Mouse (Mus musculus) forebrain, embryonic 16.5 days (tissue): Measurements from ENCODE around the gene Dnah3. TPM values are rescaled to one million over a fixed set of nuclear protein-coding genes. Genes with fewer than 3 reads are reported as not detected.
A peak's percentile ranks its signal among the peaks of the same experiment; 100 is the strongest.

ENCODE experiments used
- ATAC-seq: fragments of 200-750 bp; cut with Nextera tagmentation; 2 replicates; pipeline ENCODE4 v1.8.0; 2017; ENCODE audit warnings: mild to moderate bottlenecking, moderate library complexity
- H3K27ac ChIP-seq: fragments of 300-500 bp; sonication (generic); 2 replicates; pipeline ENCODE4 v1.5.1; 2014; ENCODE audit warnings: low read length, control low read depth
- H3K27me3 ChIP-seq: fragments of 300-500 bp; sonication (generic); replicated peaks from 2 replicates; pipeline ENCODE4 v1.6.1; 2014; ENCODE audit warnings: low read length; ENCODE audit not compliant: control insufficient read depth, insufficient read depth
- H3K36me3 ChIP-seq: fragments of 300-500 bp; sonication (generic); 2 replicates; pipeline ENCODE4 v1.6.1; 2014; ENCODE audit not compliant: control insufficient read depth, insufficient read depth
- H3K4me1 ChIP-seq: fragments of 300-500 bp; sonication (generic); replicated peaks from 2 replicates; pipeline ENCODE4 v1.6.1; 2014; ENCODE audit warnings: low read length; ENCODE audit not compliant: control insufficient read depth, insufficient read depth
- H3K4me2 ChIP-seq: fragments of 300-500 bp; sonication (generic); 2 replicates; pipeline ENCODE4 v1.6.1; 2014; ENCODE audit warnings: mild to moderate bottlenecking, low read length, control low read depth
- H3K4me3 ChIP-seq: fragments of 300-500 bp; sonication (generic); replicated peaks from 2 replicates; pipeline ENCODE4 v1.5.1; 2014; ENCODE audit warnings: mild to moderate bottlenecking, low read length, control low read depth
- H3K9ac ChIP-seq: fragments of 300-500 bp; sonication (generic); replicated peaks from 2 replicates; pipeline ENCODE4 v1.6.1; 2014; ENCODE audit warnings: low read depth, low read length, control low read depth
- H3K9me3 ChIP-seq: fragments of 300-500 bp; sonication (generic); 2 replicates; pipeline ENCODE4 v1.6.1; 2016; ENCODE audit warnings: low read length; ENCODE audit not compliant: control insufficient read depth
- WGBS: fragments of 180-500 bp; shearing (Covaris S2); extraction: QIAGEN DNeasy Blood & Tissue Kit; methylation state at CpG from one replicate; pipeline ENCODE4 v1.1.7; 2014; 5-methylcytosine and 5-hydroxymethylcytosine counted together
- polyA plus RNA-seq: library from polyadenylated mRNA; unstranded; fragments of >200 nt; fragmentation: Nextera tagmentation; extraction: Ambion mirVana; gene quantifications from 2 replicates; pipeline ENCODE4 v1.2.1, GENCODE M21; 2015

Dnah3 gene
- polyA plus RNA-seq: not detected in 2 replicates

DNA sequence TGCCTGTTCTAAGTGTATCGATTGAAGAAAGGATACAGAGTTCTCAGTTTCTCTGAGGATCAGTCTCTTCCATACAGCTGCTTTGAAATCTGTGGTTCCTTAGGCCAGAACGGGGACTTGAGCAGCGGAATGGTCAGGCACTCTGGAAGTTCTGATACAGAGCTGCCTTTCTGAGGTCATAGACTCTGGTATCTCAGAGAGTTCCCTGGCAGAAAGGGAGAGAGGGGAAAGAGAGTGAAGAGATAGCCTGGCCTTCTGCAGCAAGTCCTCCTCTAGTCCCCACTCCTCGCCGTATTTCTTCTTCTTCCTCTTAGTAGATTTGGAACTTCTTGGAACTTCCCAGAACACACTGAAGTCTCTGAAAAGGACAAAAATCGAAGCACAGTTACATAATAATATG is at the start of gene Dnah3:
Dnah3 (minus strand) TSS at position 101 of the 400 bp plus-strand sequence.
- Histone ChIP-seq H3K9me3 (no peaks in the 10 kb centered on the region), H3K36me3 (no peaks in the 10 kb centered on the region), H3K4me1 (no peaks in the 10 kb centered on the region), H3K27me3 (no peaks in the 10 kb centered on the region), H3K4me3 (no peak within 1 kb of the TSS), H3K4me2 (no peak within 1 kb of the TSS), H3K9ac (no peak within 1 kb of the TSS), H3K27ac (no peak within 1 kb of the TSS)
- WGBS: 85% methylated on average over 6 of the region's 6 CpGs
- ATAC-seq: no peak

GRCm38 (mm10) chr7:120142743-120143142 is 47.7 kb upstream of the Dnah3 start:
- no peak overlapping the region for H3K9ac ChIP-seq
- no peaks in the 10 kb centered on the region for H3K9me3 ChIP-seq
- no peaks in the 10 kb centered on the region for H3K4me1 ChIP-seq
- peaks cover 8% of the 10 kb centered on the region; the same call in 1 of the 2 replicates for H3K27me3 ChIP-seq
- ATAC-seq: no peak
- no peaks in the 10 kb centered on the region for H3K36me3 ChIP-seq
- no peak overlapping the region for H3K4me2 ChIP-seq
- H3K4me3 ChIP-seq: no peak overlapping the region
- H3K27ac ChIP-seq: no peak overlapping the region
- 82% methylated on average over 1 of the region's 1 CpGs for WGBS

GRCm38 (mm10) chr7:120128951-120129350 is 33.9 kb upstream of the Dnah3 start:
- no peak overlapping the region for H3K4me3 ChIP-seq
- H3K27me3 ChIP-seq: no peaks in the 10 kb centered on the region
- no peak overlapping the region for H3K27ac ChIP-seq
- H3K9ac ChIP-seq: no peak overlapping the region
- no peaks in the 10 kb centered on the region for H3K9me3 ChIP-seq
- no peaks in the 10 kb centered on the region for H3K4me1 ChIP-seq
- no peak for ATAC-seq
- H3K4me2 ChIP-seq: no peak overlapping the region
- H3K36me3 ChIP-seq: no peaks in the 10 kb centered on the region
- 41% methylated on average over 4 of the region's 4 CpGs for WGBS

- 44% methylated on average over 4 of the region's 4 CpGs for WGBS
Observed at GRCm38 (mm10) chr7:120127686-120128059, 32.6 kb upstream of the Dnah3 start.

GRCm38 (mm10) chr7:120126976-120127685 is 32.1 kb upstream of the Dnah3 start:
- Histone ChIP-seq H3K4me2 (no peak overlapping the region), H3K27ac (no peak overlapping the region)

More at GRCm38 (mm10) chr7:120127686-120128059, 32.6 kb upstream of the Dnah3 start:
- no peak overlapping the region for H3K27ac ChIP-seq
- H3K36me3 ChIP-seq: no peaks in the 10 kb centered on the region
- H3K27me3 ChIP-seq: no peaks in the 10 kb centered on the region
- H3K4me2 ChIP-seq: no peak overlapping the region
- no peak overlapping the region for H3K9ac ChIP-seq
- ATAC-seq: no peak
- H3K4me3 ChIP-seq: no peak overlapping the region
- no peaks in the 10 kb centered on the region for H3K9me3 ChIP-seq
- H3K4me1 ChIP-seq: no peaks in the 10 kb centered on the region

DNA sequence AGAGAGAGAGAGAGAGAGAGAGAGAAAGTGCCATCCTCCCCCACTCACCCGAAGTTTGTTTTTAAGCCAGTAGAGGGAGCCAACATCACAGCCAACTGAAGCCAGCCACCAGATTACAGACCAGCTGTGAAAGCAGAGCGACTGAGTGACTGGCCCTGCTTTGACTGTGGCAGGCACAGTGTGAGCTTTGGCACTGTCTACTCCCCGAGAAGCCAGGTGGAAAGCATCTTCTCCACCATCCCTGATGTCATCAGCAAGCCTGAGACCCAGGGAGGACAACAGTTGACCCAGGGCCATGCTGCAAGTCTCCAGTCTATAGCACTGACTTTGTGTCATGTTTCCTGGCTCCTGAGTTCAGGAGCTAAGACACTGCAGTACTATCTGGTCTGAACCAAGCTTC is 29.8 kb upstream of the Dnah3 start:
- H3K27ac ChIP-seq: no peak overlapping the region
- WGBS: 2% methylated on average over 3 of the region's 3 CpGs
- ATAC-seq: peak; percentile 93

More at GRCm38 (mm10) chr7:120126976-120127685, 32.1 kb upstream of the Dnah3 start:
- no peaks in the 10 kb centered on the region for H3K4me1 ChIP-seq
- ATAC-seq: no peak
- no peaks in the 10 kb centered on the region for H3K9me3 ChIP-seq
- no peaks in the 10 kb centered on the region for H3K27me3 ChIP-seq
- H3K9ac ChIP-seq: no peak overlapping the region
- H3K4me3 ChIP-seq: no peak overlapping the region
- WGBS: 13% methylated on average over 5 of the region's 5 CpGs
- H3K36me3 ChIP-seq: no peaks in the 10 kb centered on the region

GRCm38 (mm10) chr7:120123776-120124175 is 28.7 kb upstream of the Dnah3 start:
- ATAC-seq: no peak

More for the DNA sequence above, 29.8 kb upstream of the Dnah3 start:
- Histone ChIP-seq H3K27me3 (no peaks in the 10 kb centered on the region), H3K9ac (no peak overlapping the region), H3K4me2 (no peak overlapping the region), H3K9me3 (no peaks in the 10 kb centered on the region), H3K4me1 (no peaks in the 10 kb centered on the region), H3K36me3 (no peaks in the 10 kb centered on the region), H3K4me3 (no peak overlapping the region)

DNA sequence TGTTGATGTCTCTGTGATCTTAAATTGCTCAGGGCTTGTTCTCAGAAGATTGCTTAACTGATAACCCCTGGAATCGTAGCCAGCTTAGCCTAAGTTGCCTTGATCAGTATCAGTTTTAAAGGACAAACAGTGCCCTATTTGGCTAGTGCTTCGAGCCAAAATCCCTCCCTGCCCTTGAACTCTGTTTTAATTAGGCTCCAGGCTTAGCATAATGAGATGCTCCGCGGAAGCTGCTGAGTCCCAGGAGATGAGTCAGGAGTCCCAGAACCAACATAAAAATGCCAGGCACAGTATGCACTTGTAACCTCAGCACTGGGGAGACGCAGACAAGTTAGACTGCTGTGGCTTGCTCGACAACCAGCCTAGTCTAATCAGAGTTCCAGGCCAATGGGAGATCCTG is 22.4 kb upstream of the Dnah3 start:
- no peak for ATAC-seq
- H3K4me3 ChIP-seq: no peak overlapping the region
- peaks cover 2% of the 10 kb centered on the region; the same call in 1 of the 2 replicates for H3K9me3 ChIP-seq
- H3K4me2 ChIP-seq: no peak overlapping the region
- no peaks in the 10 kb centered on the region for H3K27me3 ChIP-seq
- H3K9ac ChIP-seq: no peak overlapping the region
- 22% methylated on average over 6 of the region's 6 CpGs for WGBS
- H3K36me3 ChIP-seq: no peaks in the 10 kb centered on the region
- H3K27ac ChIP-seq: no peak overlapping the region
- H3K4me1 ChIP-seq: no peaks in the 10 kb centered on the region

More at GRCm38 (mm10) chr7:120123776-120124175, 28.7 kb upstream of the Dnah3 start:
- no peak overlapping the region for H3K9ac ChIP-seq
- no peak overlapping the region for H3K4me3 ChIP-seq
- H3K36me3 ChIP-seq: no peaks in the 10 kb centered on the region
- 81% methylated on average over 4 of the region's 4 CpGs for WGBS
- H3K4me1 ChIP-seq: no peaks in the 10 kb centered on the region
- H3K9me3 ChIP-seq: no peaks in the 10 kb centered on the region
- no peak overlapping the region for H3K4me2 ChIP-seq
- no peak overlapping the region for H3K27ac ChIP-seq
- H3K27me3 ChIP-seq: no peaks in the 10 kb centered on the region

DNA sequence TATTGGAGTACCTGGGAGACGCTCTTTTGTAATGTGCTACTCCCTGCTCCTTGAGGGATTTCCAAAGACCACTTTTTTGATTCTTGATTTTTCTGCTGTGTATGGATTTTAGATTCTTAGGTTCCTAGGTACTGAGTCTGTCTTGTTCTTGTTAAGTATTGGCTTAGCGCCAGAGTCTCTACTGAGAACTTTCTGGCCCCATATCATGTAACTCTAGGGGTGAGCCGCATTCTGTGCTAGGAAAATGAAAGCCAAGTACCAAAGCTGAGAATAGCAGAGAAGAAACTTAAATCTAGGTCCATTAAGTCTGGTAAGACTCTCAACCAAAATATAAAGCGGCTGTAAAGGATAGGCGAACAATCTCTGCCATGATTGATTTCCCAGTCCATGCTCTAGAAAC is 21.9 kb upstream of the Dnah3 start:
- Histone ChIP-seq H3K9ac (no peak overlapping the region), H3K27ac (no peak overlapping the region), H3K27me3 (no peaks in the 10 kb centered on the region), H3K36me3 (no peaks in the 10 kb centered on the region), H3K4me1 (no peaks in the 10 kb centered on the region), H3K4me2 (no peak overlapping the region), H3K4me3 (no peak overlapping the region), H3K9me3 (peaks cover 2% of the 10 kb centered on the region; the same call in 1 of the 2 replicates)
- ATAC-seq: no peak
- WGBS: 95% methylated on average over 5 of the region's 5 CpGs
